Mouse (Mus musculus) small intestine, adult 2 months (tissue): ENCODE measurements around the gene Hdgf. TPM values are rescaled to one million over a fixed set of nuclear protein-coding genes. Genes with fewer than 3 reads are reported as not detected.

Source experiments
- H3K27ac ChIP-seq: fragments of 200-500 bp; 2 replicates; pipeline ENCODE4 v1.5.1; 2012; ENCODE audit warnings: low read depth, low read length, control low read depth, inconsistent platforms; ENCODE audit not compliant: insufficient read depth
- H3K27me3 ChIP-seq: fragments of 200-500 bp; 2 replicates; pipeline ENCODE4 v1.6.1; 2012; ENCODE audit warnings: mild to moderate bottlenecking, moderate library complexity, low read length, inconsistent platforms; ENCODE audit not compliant: control insufficient read depth, insufficient read depth
- H3K36me3 ChIP-seq: fragments of 200-500 bp; 2 replicates; pipeline ENCODE4 v1.6.1; 2012; ENCODE audit warnings: mild to moderate bottlenecking, low read length, control low read depth, inconsistent platforms; ENCODE audit not compliant: control insufficient read depth, insufficient read depth
- H3K4me1 ChIP-seq: fragments of 200-500 bp; 2 replicates; pipeline ENCODE4 v1.6.1; 2012; ENCODE audit warnings: low read length, inconsistent platforms, mixed read lengths; ENCODE audit not compliant: control insufficient read depth, insufficient read depth, insufficient read length
- H3K4me3 ChIP-seq: fragments of 200-500 bp; 2 replicates; pipeline ENCODE4 v1.5.1; 2012; ENCODE audit warnings: low read depth, mild to moderate bottlenecking, control low read depth, inconsistent platforms, low read length, moderate library complexity
- CTCF ChIP-seq: fragments of 200-500 bp; IDR thresholded peaks from 2 replicates; pipeline ENCODE4 v1.5.1; 2012; ENCODE audit warnings: low read depth, mild to moderate bottlenecking, control low read depth, inconsistent platforms, low read length, moderate library complexity, mixed read lengths; ENCODE audit not compliant: insufficient replicate concordance, insufficient read length; ENCODE audit errors: extremely low read depth
- POLR2A ChIP-seq: fragments of 200-500 bp; IDR thresholded peaks from 2 replicates; pipeline ENCODE4 v1.6.1; 2012; ENCODE audit warnings: low read depth, mild to moderate bottlenecking, control low read depth, inconsistent platforms, low read length, moderate library complexity
- WGBS: fragments of 180-500 bp; shearing (Covaris S2); methylation state at CpG from one replicate; pipeline ENCODE4 v1.1.7; 2018; 5-methylcytosine and 5-hydroxymethylcytosine counted together
- polyA plus RNA-seq: library from polyadenylated mRNA; depleted of rRNA; stranded (reverse); fragments of >200 nt; gene quantifications from 2 replicates; pipeline ENCODE4 v1.2.3, GENCODE M21; 2012

Hdgf gene
- polyA plus RNA-seq, 1 experiment: 44.5 TPM

- H3K36me3 ChIP-seq: peaks cover 30% of the 10 kb centered on the region
- TF ChIP-seq POLR2A: no peak
- TF ChIP-seq CTCF: peak; percentile 12; the same call in 1 of the 2 replicates
- no peak overlapping the region for H3K27ac ChIP-seq
- no peak overlapping the region for H3K4me3 ChIP-seq
- H3K27me3 ChIP-seq: no peaks in the 10 kb centered on the region
- 61% methylated on average over 4 of the region's 4 CpGs for WGBS
- peaks cover 7% of the 10 kb centered on the region for H3K4me1 ChIP-seq
These were observed 28.4 kb downstream of the Hdgf start for GRCm38 (mm10) chr3:87934501-87934900.

GRCm38 (mm10) chr3:87935201-87935600 lies 29.1 kb downstream of the Hdgf start:
- H3K27me3 ChIP-seq: no peaks in the 10 kb centered on the region
- H3K36me3 ChIP-seq: peaks cover 37% of the 10 kb centered on the region
- WGBS: 31% methylated on average over 4 of the region's 4 CpGs
- peaks cover 7% of the 10 kb centered on the region for H3K4me1 ChIP-seq
- TF ChIP-seq CTCF: no peak
- no peak for TF ChIP-seq POLR2A
- H3K4me3 ChIP-seq: no peak overlapping the region
- peak overlapping the region; percentile 56 for H3K27ac ChIP-seq

- Histone ChIP-seq H3K4me1 (peaks cover 7% of the 10 kb centered on the region), H3K4me3 (no peak overlapping the region), H3K36me3 (peaks cover 40% of the 10 kb centered on the region), H3K27me3 (no peaks in the 10 kb centered on the region), H3K27ac (peak overlapping the region; percentile 56)
- WGBS: 99% methylated on average over 2 of the region's 2 CpGs
- TF ChIP-seq POLR2A (no peak), CTCF (peak; percentile 96; the same call in 1 of the 2 replicates)
These were observed 29.7 kb downstream of the Hdgf start for GRCm38 (mm10) chr3:87935776-87936175.

GRCm38 (mm10) chr3:87940611-87941010 lies 34.5 kb downstream of the Hdgf start:
- H3K36me3 ChIP-seq: peaks cover 43% of the 10 kb centered on the region
- H3K4me3 ChIP-seq: no peak overlapping the region
- no peak for TF ChIP-seq POLR2A
- TF ChIP-seq CTCF: no peak

GRCm38 (mm10) chr3:87942471-87942870 lies 36.4 kb downstream of the Hdgf start:
- H3K4me1 ChIP-seq: no peaks in the 10 kb centered on the region
- TF ChIP-seq CTCF (no peak), POLR2A (no peak)
- no peak overlapping the region for H3K4me3 ChIP-seq
- H3K27me3 ChIP-seq: peaks cover 13% of the 10 kb centered on the region
- no peak overlapping the region for H3K27ac ChIP-seq
- H3K36me3 ChIP-seq: peaks cover 39% of the 10 kb centered on the region
- 94% methylated on average over 2 of the region's 2 CpGs for WGBS

More at GRCm38 (mm10) chr3:87940611-87941010, 34.5 kb downstream of the Hdgf start:
- H3K27me3 ChIP-seq: no peaks in the 10 kb centered on the region
- no peak overlapping the region for H3K27ac ChIP-seq
- 72% methylated on average over 5 of the region's 5 CpGs for WGBS
- H3K4me1 ChIP-seq: no peaks in the 10 kb centered on the region; the same call in 1 of the 2 replicates

- H3K27me3 ChIP-seq: peaks cover 24% of the 10 kb centered on the region
- TF ChIP-seq CTCF (no peak), POLR2A (no peak)
- WGBS: 56% methylated on average over 7 of the region's 7 CpGs
- H3K4me3 ChIP-seq: no peak overlapping the region
- no peaks in the 10 kb centered on the region for H3K4me1 ChIP-seq
- no peak overlapping the region for H3K27ac ChIP-seq
- peaks cover 34% of the 10 kb centered on the region for H3K36me3 ChIP-seq
These were observed 37.5 kb downstream of the Hdgf start for GRCm38 (mm10) chr3:87943586-87943985.

GRCm38 (mm10) chr3:87944838-87945600 lies 38.9 kb downstream of the Hdgf start:
- Histone ChIP-seq H3K27me3 (peaks cover 38% of the 10 kb centered on the region), H3K36me3 (peaks cover 19% of the 10 kb centered on the region), H3K27ac (no peak overlapping the region), H3K4me3 (no peak overlapping the region), H3K4me1 (no peaks in the 10 kb centered on the region)
- TF ChIP-seq CTCF (no peak), POLR2A (no peak)
- WGBS: 17% methylated on average over 4 of the region's 4 CpGs

- peaks cover 45% of the 10 kb centered on the region for H3K27me3 ChIP-seq
- no peak overlapping the region for H3K27ac ChIP-seq
- no peaks in the 10 kb centered on the region for H3K4me1 ChIP-seq
- H3K4me3 ChIP-seq: no peak overlapping the region
- WGBS: 50% methylated on average over 12 of the region's 12 CpGs
- no peak for TF ChIP-seq CTCF
- TF ChIP-seq POLR2A: no peak
- peaks cover 13% of the 10 kb centered on the region for H3K36me3 ChIP-seq
These were observed 39.8 kb downstream of the Hdgf start for GRCm38 (mm10) chr3:87945781-87946540.
